Mouse (Mus musculus): ENCODE measurements at regions not wholly inside any gene's neighbourhood (a gene's known extent, or its start where the extent isn't known, plus 50 kb on each side); places are given as distances from the start of the nearest gene placed in this dataset.

- in situ Hi-C loops (cut with MboI; ENCODE audit: low sequenced_read_pairs in 2 of 2, unreplicated experiment in 2 of 2), result no loop called here
- no peak for DNase-seq (ENCODE audit: low read depth, low spot score)
Observed at GRCm38 (mm10) chr14:76755591-76756376, 199.1 kb upstream of the Serp2 start.

DNA sequence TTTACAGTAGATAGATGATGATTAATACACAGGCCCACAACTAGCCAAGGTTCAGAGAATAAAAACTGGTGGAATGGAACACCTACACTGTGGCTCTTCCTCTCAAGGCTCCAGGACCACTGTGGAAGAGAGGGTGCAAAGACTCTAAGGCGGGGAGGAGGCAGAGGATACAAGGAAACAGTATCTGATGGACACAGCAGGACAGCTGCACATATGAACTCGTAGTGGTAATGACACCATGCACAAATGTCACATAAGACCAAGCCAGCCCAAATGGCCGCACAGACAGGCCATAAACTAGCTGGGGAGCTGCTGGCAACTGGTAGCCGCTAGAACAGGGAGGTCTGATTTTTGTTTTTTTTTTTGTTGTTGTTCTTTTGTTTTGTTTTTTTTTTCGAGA lies 197.0 kb upstream of the Serp2 start:
- H3K36me3 ChIP-seq (ENCODE audit: control insufficient read depth, insufficient read depth, low read length, poor library complexity, severe bottlenecking), result no peaks in the 10 kb centered on the region
- TF ChIP-seq ZC3H11A (IDR thresholded peaks at IDR 0.05; ENCODE audit: borderline replicate concordance, low read depth, low read length) (no peak), ZNF384 (IDR thresholded peaks at IDR 0.05; ENCODE audit: low read depth, low read length) (no peak), MAFK (IDR thresholded peaks at IDR 0.05; ENCODE audit: insufficient read depth, low read depth, low read length) (no peak), HCFC1 (IDR thresholded peaks at IDR 0.05; ENCODE audit: borderline replicate concordance, insufficient read depth, low read length) (no peak), CHD2 (IDR thresholded peaks at IDR 0.05; ENCODE audit: low read depth, low read length) (no peak)
- H3K4me3 ChIP-seq (ENCODE audit: insufficient read depth in 1 of 2, low read depth in 1 of 2, low read length in 2 of 2, poor library complexity in 1 of 2, severe bottlenecking in 1 of 2), result no peak overlapping the region
- H3K9ac ChIP-seq (ENCODE audit: insufficient read depth, low read depth, low read length, poor library complexity, severe bottlenecking), result no peak overlapping the region
- H3K27ac ChIP-seq (ENCODE audit: insufficient read depth, low read depth, low read length, poor library complexity, severe bottlenecking), result no peak overlapping the region
- H3K9me3 ChIP-seq (ENCODE audit: control insufficient read depth, insufficient read depth, low read depth, low read length), result no peaks in the 10 kb centered on the region
- no peaks in the 10 kb centered on the region for H3K4me1 ChIP-seq (ENCODE audit: control insufficient read depth in 2 of 2, insufficient read depth in 2 of 2, low read length in 2 of 2, poor library complexity in 1 of 2)
- DNase-seq (ENCODE audit: low read depth, low spot score), result no peak
- in situ Hi-C loops (cut with MboI; ENCODE audit: low sequenced_read_pairs in 2 of 2, unreplicated experiment in 2 of 2), result no loop called here

More at GRCm38 (mm10) chr14:76755591-76756376, 199.1 kb upstream of the Serp2 start:
- Histone ChIP-seq H3K4me1 (ENCODE audit: control insufficient read depth in 2 of 2, insufficient read depth in 2 of 2, low read length in 2 of 2, poor library complexity in 1 of 2) (no peaks in the 10 kb centered on the region), H3K36me3 (ENCODE audit: control insufficient read depth, insufficient read depth, low read length, poor library complexity, severe bottlenecking) (no peaks in the 10 kb centered on the region), H3K27ac (ENCODE audit: insufficient read depth, low read depth, low read length, poor library complexity, severe bottlenecking) (no peak overlapping the region), H3K9ac (ENCODE audit: insufficient read depth, low read depth, low read length, poor library complexity, severe bottlenecking) (no peak overlapping the region), H3K9me3 (ENCODE audit: control insufficient read depth, insufficient read depth, low read depth, low read length) (no peaks in the 10 kb centered on the region), H3K4me3 (ENCODE audit: insufficient read depth in 1 of 2, low read depth in 1 of 2, low read length in 2 of 2, poor library complexity in 1 of 2, severe bottlenecking in 1 of 2) (no peak overlapping the region)
- TF ChIP-seq HCFC1 (IDR thresholded peaks at IDR 0.05; ENCODE audit: borderline replicate concordance, insufficient read depth, low read length), result no peak

GRCm38 (mm10) chr14:76749178-76749577 lies 192.5 kb upstream of the Serp2 start:
- DNase-seq (ENCODE audit: low read depth, low spot score), result no peak
- Histone ChIP-seq H3K4me1 (ENCODE audit: control insufficient read depth in 2 of 2, insufficient read depth in 2 of 2, low read length in 2 of 2, poor library complexity in 1 of 2) (no peaks in the 10 kb centered on the region), H3K36me3 (ENCODE audit: control insufficient read depth, insufficient read depth, low read length, poor library complexity, severe bottlenecking) (no peaks in the 10 kb centered on the region), H3K9me3 (ENCODE audit: control insufficient read depth, insufficient read depth, low read depth, low read length) (no peaks in the 10 kb centered on the region), H3K4me3 (ENCODE audit: insufficient read depth in 1 of 2, low read depth in 1 of 2, low read length in 2 of 2, poor library complexity in 1 of 2, severe bottlenecking in 1 of 2) (no peak overlapping the region), H3K27ac (ENCODE audit: insufficient read depth, low read depth, low read length, poor library complexity, severe bottlenecking) (no peak overlapping the region), H3K9ac (ENCODE audit: insufficient read depth, low read depth, low read length, poor library complexity, severe bottlenecking) (no peak overlapping the region)
- in situ Hi-C loops (cut with MboI; ENCODE audit: low sequenced_read_pairs in 2 of 2, unreplicated experiment in 2 of 2), result no loop called here
- TF ChIP-seq ZNF384 (IDR thresholded peaks at IDR 0.05; ENCODE audit: low read depth, low read length) (no peak), MAFK (IDR thresholded peaks at IDR 0.05; ENCODE audit: insufficient read depth, low read depth, low read length) (no peak), CHD2 (IDR thresholded peaks at IDR 0.05; ENCODE audit: low read depth, low read length) (no peak), ZC3H11A (IDR thresholded peaks at IDR 0.05; ENCODE audit: borderline replicate concordance, low read depth, low read length) (no peak), HCFC1 (IDR thresholded peaks at IDR 0.05; ENCODE audit: borderline replicate concordance, insufficient read depth, low read length) (no peak)

DNA sequence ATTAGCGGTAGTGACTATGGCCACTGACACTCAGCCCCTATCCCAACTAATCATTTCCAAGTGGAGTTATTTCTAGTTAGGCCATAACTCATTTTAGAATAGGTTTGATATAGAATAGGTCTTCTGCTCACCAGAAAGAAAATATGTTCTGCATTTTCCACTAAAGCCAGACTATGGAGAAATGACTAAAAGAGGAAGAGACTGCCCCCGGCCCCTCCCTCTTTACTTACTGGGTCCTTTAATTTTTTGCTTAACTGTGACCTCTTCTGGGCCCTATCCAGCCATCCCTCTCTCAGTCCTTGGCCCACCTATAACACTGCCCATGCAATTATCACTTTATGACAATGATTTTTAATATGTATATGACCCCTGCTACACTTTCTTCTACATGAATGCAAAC lies 192.0 kb upstream of the Serp2 start:
- Histone ChIP-seq H3K4me3 (ENCODE audit: insufficient read depth in 1 of 2, low read depth in 1 of 2, low read length in 2 of 2, poor library complexity in 1 of 2, severe bottlenecking in 1 of 2) (no peak overlapping the region), H3K4me1 (ENCODE audit: control insufficient read depth in 2 of 2, insufficient read depth in 2 of 2, low read length in 2 of 2, poor library complexity in 1 of 2) (no peaks in the 10 kb centered on the region), H3K36me3 (ENCODE audit: control insufficient read depth, insufficient read depth, low read length, poor library complexity, severe bottlenecking) (no peaks in the 10 kb centered on the region), H3K27ac (ENCODE audit: insufficient read depth, low read depth, low read length, poor library complexity, severe bottlenecking) (no peak overlapping the region), H3K9ac (ENCODE audit: insufficient read depth, low read depth, low read length, poor library complexity, severe bottlenecking) (no peak overlapping the region), H3K9me3 (ENCODE audit: control insufficient read depth, insufficient read depth, low read depth, low read length) (no peaks in the 10 kb centered on the region)
- DNase-seq (ENCODE audit: low read depth, low spot score), result no peak
- in situ Hi-C loops (cut with MboI; ENCODE audit: low sequenced_read_pairs in 2 of 2, unreplicated experiment in 2 of 2), result no loop called here
- TF ChIP-seq MAFK (IDR thresholded peaks at IDR 0.05; ENCODE audit: insufficient read depth, low read depth, low read length) (no peak), CHD2 (IDR thresholded peaks at IDR 0.05; ENCODE audit: low read depth, low read length) (no peak), ZC3H11A (IDR thresholded peaks at IDR 0.05; ENCODE audit: borderline replicate concordance, low read depth, low read length) (no peak), ZNF384 (IDR thresholded peaks at IDR 0.05; ENCODE audit: low read depth, low read length) (no peak), HCFC1 (IDR thresholded peaks at IDR 0.05; ENCODE audit: borderline replicate concordance, insufficient read depth, low read length) (no peak)

DNA sequence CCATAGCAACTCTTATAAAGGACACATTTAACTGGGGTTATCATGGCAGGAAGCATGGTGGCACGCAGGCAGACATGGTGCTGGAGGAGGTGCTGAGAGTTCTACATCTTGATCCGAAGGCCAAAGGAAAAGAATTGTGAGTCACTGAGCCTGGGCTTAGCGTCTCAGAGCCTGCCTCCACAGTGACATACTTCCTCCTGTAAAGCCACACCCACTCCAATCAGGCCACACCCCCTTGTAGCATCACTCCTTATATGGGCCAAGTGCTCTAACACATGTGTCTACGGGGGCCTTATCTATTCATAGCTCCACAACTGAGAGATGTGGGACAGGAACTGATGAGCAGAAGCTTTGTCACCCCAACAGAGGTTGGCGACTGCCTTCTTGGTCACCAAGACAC lies 191.1 kb upstream of the Serp2 start:
- in situ Hi-C loops (cut with MboI; ENCODE audit: low sequenced_read_pairs in 2 of 2, unreplicated experiment in 2 of 2), result no loop called here
- DNase-seq (ENCODE audit: low read depth, low spot score), result no peak

More for the DNA sequence above, 191.1 kb upstream of the Serp2 start:
- no peak overlapping the region for H3K27ac ChIP-seq (ENCODE audit: insufficient read depth, low read depth, low read length, poor library complexity, severe bottlenecking)
- no peak overlapping the region for H3K9ac ChIP-seq (ENCODE audit: insufficient read depth, low read depth, low read length, poor library complexity, severe bottlenecking)
- H3K36me3 ChIP-seq (ENCODE audit: control insufficient read depth, insufficient read depth, low read length, poor library complexity, severe bottlenecking), result no peaks in the 10 kb centered on the region
- H3K4me3 ChIP-seq (ENCODE audit: insufficient read depth in 1 of 2, low read depth in 1 of 2, low read length in 2 of 2, poor library complexity in 1 of 2, severe bottlenecking in 1 of 2), result no peak overlapping the region
- H3K4me1 ChIP-seq (ENCODE audit: control insufficient read depth in 2 of 2, insufficient read depth in 2 of 2, low read length in 2 of 2, poor library complexity in 1 of 2), result no peaks in the 10 kb centered on the region
- H3K9me3 ChIP-seq (ENCODE audit: control insufficient read depth, insufficient read depth, low read depth, low read length), result no peaks in the 10 kb centered on the region
- TF ChIP-seq ZNF384 (IDR thresholded peaks at IDR 0.05; ENCODE audit: low read depth, low read length), result no peak
- TF ChIP-seq ZC3H11A (IDR thresholded peaks at IDR 0.05; ENCODE audit: borderline replicate concordance, low read depth, low read length), result no peak
- TF ChIP-seq MAFK (IDR thresholded peaks at IDR 0.05; ENCODE audit: insufficient read depth, low read depth, low read length), result no peak
- TF ChIP-seq HCFC1 (IDR thresholded peaks at IDR 0.05; ENCODE audit: borderline replicate concordance, insufficient read depth, low read length), result no peak
- no peak for TF ChIP-seq CHD2 (IDR thresholded peaks at IDR 0.05; ENCODE audit: low read depth, low read length)
